Mouse (Mus musculus) large intestine, adult 2 months (tissue): ENCODE results near the gene Mcub. TPM values are rescaled to one million over a fixed set of nuclear protein-coding genes. Genes with fewer than 3 reads are reported as not detected.

Source experiments
- DNase-seq: peaks from one replicate; pipeline ENCODE4 v3.0.0-alpha.2; 2012; ENCODE audit warnings: low read depth, low spot score
- WGBS: fragments of 180-500 bp; shearing (Covaris S2); methylation state at CpG from one replicate; pipeline ENCODE4 v1.1.7; 2018; 5-methylcytosine and 5-hydroxymethylcytosine counted together
- polyA plus RNA-seq: library from polyadenylated mRNA; depleted of rRNA; stranded (reverse); fragments of >200 nt; gene quantifications from 2 replicates; pipeline ENCODE4 v1.2.3, GENCODE M21; 2012; rRNA removed

Gene Mcub
- polyA plus RNA-seq, 1 experiment, result 2.9 TPM

- DNase-seq, result no peak
- WGBS, result 92% methylated on average over 3 of the region's 3 CpGs
These were observed 66.6 kb downstream of the Mcub start for GRCm38 (mm10) chr3:129903369-129903768.

DNA sequence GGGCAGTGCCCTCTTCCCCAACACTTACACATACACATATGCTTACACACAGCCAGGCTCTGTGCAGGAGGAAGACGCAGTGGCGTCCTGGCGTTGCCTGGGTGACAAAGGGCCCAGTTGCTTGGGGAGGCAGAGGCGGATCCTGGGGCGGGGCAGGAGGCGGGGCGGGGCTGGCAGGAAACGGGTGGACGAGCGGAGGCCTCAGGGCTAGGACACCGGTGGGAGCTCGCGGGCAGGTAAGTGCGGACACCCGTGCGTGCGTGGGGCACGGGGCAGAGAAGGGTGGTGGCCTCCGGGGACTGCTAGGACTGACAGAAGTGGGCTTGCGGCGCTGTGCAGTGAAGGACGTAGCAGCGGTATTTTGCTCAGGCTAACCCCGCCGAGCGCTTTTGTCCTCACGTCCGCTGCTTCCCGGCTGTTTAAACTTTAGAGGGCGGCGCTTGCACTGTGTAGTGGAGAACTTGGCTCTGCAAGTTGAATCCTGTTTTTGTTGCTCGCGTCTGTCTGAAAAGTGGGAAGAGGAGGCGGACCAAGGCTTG is 68.7 kb downstream of the Mcub start, which contains the start of gene Casp6:
Casp6 (plus strand) TSS at position 155 of the 539 bp plus-strand sequence.
- WGBS, result under 1% methylated on average over 34 of the region's 34 CpGs
- DNase-seq, result peak; percentile 64

- WGBS, result 66% methylated on average over 4 of the region's 4 CpGs
- no peak for DNase-seq
These were observed 71.1 kb downstream of the Mcub start for GRCm38 (mm10) chr3:129898886-129899285.

GRCm38 (mm10) chr3:129896591-129896990 is 73.4 kb downstream of the Mcub start:
- no peak for DNase-seq
- WGBS, result 23% methylated on average over 6 of the region's 6 CpGs

GRCm38 (mm10) chr3:129893143-129893542 is 76.9 kb downstream of the Mcub start:
- DNase-seq, result no peak
- 94% methylated on average over 3 of the region's 3 CpGs for WGBS

GRCm38 (mm10) chr3:129892003-129892402 is 78.0 kb downstream of the Mcub start:
- no peak for DNase-seq
- 56% methylated on average over 5 of the region's 5 CpGs for WGBS

DNA sequence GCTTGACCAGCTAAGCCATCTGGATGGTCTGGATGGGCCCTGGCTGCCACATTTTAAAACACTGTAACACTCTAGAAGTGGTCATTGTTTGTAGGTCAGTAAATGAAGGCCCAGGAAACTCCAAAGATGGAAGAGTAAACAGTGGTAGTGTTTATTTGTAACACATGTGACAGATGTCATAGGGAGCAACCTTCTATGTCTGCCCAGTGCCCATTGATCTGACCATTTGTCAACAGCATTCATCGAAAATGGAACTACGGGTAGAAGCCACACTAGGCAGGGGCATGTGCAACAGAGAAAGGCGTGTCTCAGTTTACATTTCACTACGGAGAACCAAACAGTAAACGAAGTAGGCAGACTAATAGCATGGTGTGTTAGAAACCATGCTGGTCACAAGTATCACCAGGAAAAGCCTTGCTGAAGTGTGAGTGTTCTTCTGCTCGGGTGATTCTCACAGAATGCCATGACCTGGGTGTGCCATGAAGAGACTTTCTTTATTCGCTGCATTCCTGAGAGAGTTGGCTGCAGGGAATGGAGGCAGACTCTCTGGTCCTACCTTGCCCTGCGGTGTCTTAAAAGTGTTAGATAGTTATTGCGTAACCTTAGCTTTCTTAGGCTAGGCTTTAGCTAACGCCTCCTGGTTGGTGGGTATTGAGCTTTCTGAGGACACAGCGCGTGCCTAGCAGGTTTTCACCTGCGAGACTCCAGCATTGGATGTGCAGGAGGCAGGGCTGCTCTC is 82.1 kb downstream of the Mcub start:
- no peak for DNase-seq
- 33% methylated on average over 13 of the region's 13 CpGs for WGBS

- 33% methylated on average over 5 of the region's 5 CpGs for WGBS
- no peak for DNase-seq
These were observed 83.6 kb downstream of the Mcub start for GRCm38 (mm10) chr3:129886430-129886829.

DNA sequence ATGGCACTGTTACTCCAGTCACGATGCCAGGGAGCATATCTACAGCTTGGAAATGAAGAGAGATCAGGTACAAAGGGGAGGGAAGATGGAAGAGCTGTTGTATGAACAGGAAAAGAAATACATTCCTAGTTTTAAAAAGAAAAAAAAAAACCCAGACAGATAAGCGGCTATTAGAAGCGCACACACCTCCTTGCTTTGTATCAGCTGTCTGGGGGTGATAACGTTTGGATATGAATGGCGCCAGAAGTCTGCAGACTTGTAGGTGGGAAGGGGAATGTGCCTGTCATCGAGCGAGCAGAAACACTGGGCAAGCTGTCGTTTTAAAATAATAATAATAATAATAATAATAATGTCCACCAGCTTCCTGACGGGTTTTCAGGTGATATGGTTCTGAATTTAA is 84.4 kb downstream of the Mcub start:
- no peak for DNase-seq
- 79% methylated on average over 9 of the region's 9 CpGs for WGBS

- WGBS, result 75% methylated on average over 8 of the region's 8 CpGs
- DNase-seq, result no peak
These were observed 88.9 kb downstream of the Mcub start for GRCm38 (mm10) chr3:129880925-129881593.

- WGBS, result 59% methylated on average over 2 of the region's 2 CpGs
- no peak for DNase-seq
These were observed 90.1 kb downstream of the Mcub start for GRCm38 (mm10) chr3:129879913-129880312.

GRCm38 (mm10) chr3:129879131-129879757 is 90.8 kb downstream of the Mcub start:
- 3% methylated on average over 25 of the region's 25 CpGs for WGBS

GRCm38 (mm10) chr3:129878405-129879021 is 91.5 kb downstream of the Mcub start, which contains the start of gene Pla2g12a:
Gene Pla2g12a (plus strand): TSS chr3:129878606.
- no peak for DNase-seq
- WGBS, result under 1% methylated on average over 66 of the region's 66 CpGs

More at GRCm38 (mm10) chr3:129879131-129879757, 90.8 kb downstream of the Mcub start:
- DNase-seq, result no peak

- no peak for DNase-seq
- WGBS, result 35% methylated on average over 10 of the region's 10 CpGs
These were observed 92.7 kb downstream of the Mcub start for GRCm38 (mm10) chr3:129877327-129877726.

Other genes starting within 250 kb of the Mcub start
- 1.2 and 1.6 TPM in 2 replicates for gene Egf, start 214.9 kb downstream of the Mcub start, polyA plus RNA-seq
- gene Lrit3, start 166.2 kb downstream of the Mcub start, polyA plus RNA-seq, result 0.02 TPM in 1 of 2 replicates, not detected in the other
- gene Rrh, start 147.6 kb downstream of the Mcub start, polyA plus RNA-seq, result not detected in 2 replicates
- 25.7 and 26.0 TPM in 2 replicates for gene Gar1, start 138.8 kb downstream of the Mcub start, polyA plus RNA-seq
- 3.4 and 3.9 TPM in 2 replicates for gene Cfi, start 134.3 kb downstream of the Mcub start, polyA plus RNA-seq
- gene Pla2g12a, start 91.6 kb downstream of the Mcub start, polyA plus RNA-seq, result 17.2 and 20.1 TPM in 2 replicates
- 34.1 and 99.1 TPM in 2 replicates for gene Casp6, start 68.8 kb downstream of the Mcub start, polyA plus RNA-seq
- gene Sec24b, start 91.3 kb upstream of the Mcub start, polyA plus RNA-seq, result 27.0 and 41.3 TPM in 2 replicates
- 0.01 and 0.15 TPM in 2 replicates for gene Col25a1, start 161.3 kb upstream of the Mcub start, polyA plus RNA-seq